Comparison of ENCODE assay signal across 9 mouse cellular contexts in genomic region chr8:104095595-104095994, GRCm38 (mm10). TPM values are rescaled to one million over a fixed set of nuclear protein-coding genes. Genes with fewer than 3 reads are reported as not detected.
A peak's percentile ranks its signal among the peaks of the same experiment; 100 is the strongest.
DNase-seq lines count a peak whose midpoint lies in the region; ATAC-seq lines count a peak whose summit lies in the region.
"Had no signal": no experiment of that assay in that cellular context is flagged by ENCODE, and none has a peak within 500 bp of the region (broad histone marks: within the 10 kb centered on the region; RNA-seq: fewer than 3 reads in every experiment).

No protein-coding gene starts in this region.

- peak overlapping the region; percentile 38; the same call in 1 of the 2 replicates for H3K27ac ChIP-seq in midbrain, embryonic 10.5 days (replicated peaks)
- no peak overlapping the region for H3K27ac ChIP-seq in midbrain, embryonic 15.5 days
- H3K27ac ChIP-seq in intestine, embryonic 15.5 days: no peak overlapping the region
- 0 out of 2 replicates have a peak overlapping the region, but pooled peaks have one; percentile 8 for H3K27ac ChIP-seq in liver, embryonic 11.5 days (ENCODE audit: low read depth, low read length)
- H3K27ac ChIP-seq in stomach, embryonic 16.5 days (ENCODE audit: low read length): peak overlapping the region; percentile 37; the same call in 1 of the 2 replicates

- no peak overlapping the region for H3K9ac ChIP-seq in midbrain, embryonic 15.5 days
- no peak overlapping the region for H3K9ac ChIP-seq in intestine, embryonic 15.5 days
- H3K9ac ChIP-seq in liver, embryonic 11.5 days (ENCODE audit: low read depth, low read length): no peak overlapping the region
- H3K9ac ChIP-seq in stomach, embryonic 16.5 days (ENCODE audit: low read length): no peak overlapping the region
- H3K9ac ChIP-seq: forebrain, postnatal 0 days had no signal

- no peak overlapping the region for H3K4me3 ChIP-seq in midbrain, embryonic 10.5 days
- H3K4me3 ChIP-seq in midbrain, embryonic 15.5 days: no peak overlapping the region
- no peak overlapping the region for H3K4me3 ChIP-seq in intestine, embryonic 15.5 days (replicated peaks)
- H3K4me3 ChIP-seq in liver, embryonic 11.5 days (ENCODE audit: low read depth, low read length): no peak overlapping the region
- no peak overlapping the region for H3K4me3 ChIP-seq in stomach, embryonic 16.5 days (replicated peaks; ENCODE audit: low read length)

- no peaks in the 10 kb centered on the region for H3K27me3 ChIP-seq in midbrain, embryonic 10.5 days (ENCODE audit: low read depth, poor library complexity, severe bottlenecking)
- H3K27me3 ChIP-seq in midbrain, embryonic 15.5 days (replicated peaks): no peaks in the 10 kb centered on the region
- no peaks in the 10 kb centered on the region for H3K27me3 ChIP-seq in intestine, embryonic 15.5 days (replicated peaks)
- H3K27me3 ChIP-seq in liver, embryonic 11.5 days (replicated peaks; ENCODE audit: control insufficient read depth, insufficient read depth, low read length): no peaks in the 10 kb centered on the region
- H3K27me3 ChIP-seq in stomach, embryonic 16.5 days (ENCODE audit: control insufficient read depth, insufficient read depth, low read length): no peaks in the 10 kb centered on the region

- no peaks in the 10 kb centered on the region for H3K36me3 ChIP-seq in midbrain, embryonic 10.5 days
- no peaks in the 10 kb centered on the region for H3K36me3 ChIP-seq in midbrain, embryonic 15.5 days (replicated peaks)
- no peaks in the 10 kb centered on the region for H3K36me3 ChIP-seq in intestine, embryonic 15.5 days
- H3K36me3 ChIP-seq in liver, embryonic 11.5 days (ENCODE audit: control insufficient read depth, insufficient read depth, low read length): no peaks in the 10 kb centered on the region
- no peaks in the 10 kb centered on the region for H3K36me3 ChIP-seq in stomach, embryonic 16.5 days (ENCODE audit: control insufficient read depth, insufficient read depth, low read length)

- ATAC-seq in midbrain, embryonic 15.5 days (replicated peaks): no peak
- 0 out of 2 replicates have a peak, but pooled peaks have one; percentile 29 for ATAC-seq in intestine, embryonic 15.5 days
- no peak for ATAC-seq in liver, embryonic 11.5 days (replicated peaks; ENCODE audit: low FRiP score)
- ATAC-seq in stomach, embryonic 16.5 days (ENCODE audit: insufficient read depth, low FRiP score): 0 out of 2 replicates have a peak, but pooled peaks have one; percentile 57
- ATAC-seq: forebrain, postnatal 0 days had no signal

- H3K4me1 ChIP-seq in midbrain, embryonic 10.5 days: peaks cover 16% of the 10 kb centered on the region
- H3K4me1 ChIP-seq in midbrain, embryonic 15.5 days: peaks cover 5% of the 10 kb centered on the region; the same call in 1 of the 2 replicates
- H3K4me1 ChIP-seq in intestine, embryonic 15.5 days (replicated peaks): no peaks in the 10 kb centered on the region; the same call in 1 of the 2 replicates
- peaks cover 13% of the 10 kb centered on the region for H3K4me1 ChIP-seq in liver, embryonic 11.5 days (replicated peaks; ENCODE audit: control insufficient read depth, insufficient read depth, low read length)
- H3K4me1 ChIP-seq in stomach, embryonic 16.5 days (ENCODE audit: control insufficient read depth, insufficient read depth, low read length): peaks cover 4% of the 10 kb centered on the region; the same call in 1 of the 2 replicates

- no peaks in the 10 kb centered on the region for H3K9me3 ChIP-seq in midbrain, embryonic 10.5 days (replicated peaks)
- no peaks in the 10 kb centered on the region for H3K9me3 ChIP-seq in midbrain, embryonic 15.5 days
- H3K9me3 ChIP-seq in intestine, embryonic 15.5 days: no peaks in the 10 kb centered on the region
- H3K9me3 ChIP-seq in liver, embryonic 11.5 days (ENCODE audit: control insufficient read depth, low read length): no peaks in the 10 kb centered on the region
- no peaks in the 10 kb centered on the region for H3K9me3 ChIP-seq in stomach, embryonic 16.5 days (replicated peaks; ENCODE audit: control insufficient read depth, low read length)

- H3K4me2 ChIP-seq in midbrain, embryonic 15.5 days: no peak overlapping the region
- H3K4me2 ChIP-seq in intestine, embryonic 15.5 days (replicated peaks): no peak overlapping the region
- no peak overlapping the region for H3K4me2 ChIP-seq in liver, embryonic 11.5 days
- no peak overlapping the region for H3K4me2 ChIP-seq in stomach, embryonic 16.5 days (ENCODE audit: low read depth, low read length)

- DNase-seq in midbrain, embryonic 10.5 days (ENCODE audit: low spot score): no peak
- no peak for DNase-seq in liver, embryonic 11.5 days (ENCODE audit: low spot score)
- no peak for DNase-seq in left cerebral cortex, adult 11 months (ENCODE audit: low spot score)
- no peak for DNase-seq in thymus, adult 18-20 months
- no peak for DNase-seq in cerebellum, adult 9-10 months
- DNase-seq: forebrain, postnatal 0 days had no signal

- WGBS in midbrain, embryonic 10.5 days: 63% methylated on average over 9 of the region's 9 CpGs
- WGBS in midbrain, embryonic 15.5 days: 74% methylated on average over 9 of the region's 9 CpGs
- WGBS in intestine, embryonic 15.5 days: 77% methylated on average over 9 of the region's 9 CpGs
- WGBS in liver, embryonic 11.5 days: 77% methylated on average over 9 of the region's 9 CpGs
- WGBS in stomach, embryonic 16.5 days: 67% methylated on average over 9 of the region's 9 CpGs

RNA-seq across cellular contexts. Expression of gene Cdh5, which starts 5.8 kb away (rescaled TPM):
- 12.2 and 13.9 TPM in 2 replicates for polyA plus RNA-seq in midbrain, embryonic 10.5 days (2016; fragmentation: Nextera tagmentation; extraction: Ambion mirVana)
- 15.3 and 16.1 TPM in 2 replicates for polyA plus RNA-seq in midbrain, embryonic 15.5 days (2015; fragmentation: Nextera tagmentation; extraction: Ambion mirVana)
- 25.3 and 26.0 TPM in 2 replicates for polyA plus RNA-seq in intestine, embryonic 15.5 days (2015; fragmentation: Nextera tagmentation; extraction: Ambion mirVana)
- polyA plus RNA-seq in liver, embryonic 11.5 days (2014; fragmentation: Nextera tagmentation; extraction: Ambion mirVana): 17.1 and 19.3 TPM in 2 replicates
- 25.1 TPM in 2 replicates for polyA plus RNA-seq in stomach, embryonic 16.5 days (2015; fragmentation: Nextera tagmentation; extraction: Ambion mirVana)

Comparison
In these comparisons a context has a peak if more than half of its experiments do, and no peak if none do; other contexts are left out.
1. H3K27ac ChIP-seq: peak in midbrain, embryonic 10.5 days (single experiment), liver, embryonic 11.5 days (single experiment) and stomach, embryonic 16.5 days (single experiment); none in midbrain, embryonic 15.5 days (single experiment) and intestine, embryonic 15.5 days (single experiment).
2. ATAC-seq: peak in intestine, embryonic 15.5 days (single experiment) and stomach, embryonic 16.5 days (single experiment); none in midbrain, embryonic 15.5 days (single experiment) and liver, embryonic 11.5 days (single experiment).